Mouse (Mus musculus) stomach, postnatal 0 days (tissue): Measurements from ENCODE around the gene Sec23a. TPM values are rescaled to one million over a fixed set of nuclear protein-coding genes. Genes with fewer than 3 reads are reported as not detected.

Experiments used
- ATAC-seq: fragments of 200-750 bp; cut with Nextera tagmentation; 2 replicates; pipeline ENCODE4 v1.8.0; 2017; ENCODE audit not compliant: low FRiP score, low TSS enrichment
- DNase-seq: peaks from one replicate; pipeline ENCODE4 v3.0.0-alpha.2; 2016; ENCODE audit warnings: low spot score
- H3K27ac ChIP-seq: fragments of 300-500 bp; sonication (generic); replicated peaks from 2 replicates; pipeline ENCODE4 v1.5.1; 2014; ENCODE audit warnings: mild to moderate bottlenecking, control low read depth
- H3K27me3 ChIP-seq: fragments of 300-500 bp; sonication (generic); 2 replicates; pipeline ENCODE4 v1.6.1; 2014; ENCODE audit warnings: low read length; ENCODE audit not compliant: control insufficient read depth, insufficient read depth
- H3K36me3 ChIP-seq: fragments of 300-500 bp; sonication (generic); 2 replicates; pipeline ENCODE4 v1.6.1; 2014; ENCODE audit warnings: low read length, mixed read lengths; ENCODE audit not compliant: control insufficient read depth, insufficient read depth
- H3K4me1 ChIP-seq: fragments of 300-500 bp; sonication (generic); replicated peaks from 2 replicates; pipeline ENCODE4 v1.6.1; 2014; ENCODE audit warnings: antibody characterized with exemption; ENCODE audit not compliant: control insufficient read depth, insufficient read depth
- H3K4me2 ChIP-seq: fragments of 300-500 bp; sonication (generic); replicated peaks from 2 replicates; pipeline ENCODE4 v1.6.1; 2014; ENCODE audit warnings: low read depth, mild to moderate bottlenecking, control low read depth, moderate library complexity
- H3K4me3 ChIP-seq: fragments of 300-500 bp; sonication (generic); 2 replicates; pipeline ENCODE4 v1.5.1; 2014; ENCODE audit warnings: low read depth, low read length, control low read depth
- H3K9ac ChIP-seq: fragments of 300-500 bp; sonication (generic); 2 replicates; pipeline ENCODE4 v1.6.1; 2014; ENCODE audit warnings: mild to moderate bottlenecking, low read length, control low read depth, mixed read lengths
- H3K9me3 ChIP-seq: fragments of 300-500 bp; sonication (generic); 2 replicates; pipeline ENCODE4 v1.6.1; 2016; ENCODE audit warnings: low read length; ENCODE audit not compliant: control insufficient read depth
- CTCF ChIP-seq: IDR thresholded peaks from 2 replicates; pipeline ENCODE4 v1.5.1; 2016; ENCODE audit warnings: antibody characterized with exemption, low read depth, mild to moderate bottlenecking, moderate library complexity
- EP300 ChIP-seq: optimal IDR thresholded peaks from 2 replicates; pipeline ENCODE3; 2016; ENCODE audit warnings: antibody characterized with exemption
- WGBS: fragments of 180-500 bp; shearing (Covaris S2); extraction: QIAGEN DNeasy Blood & Tissue Kit; methylation state at CpG from one replicate; pipeline ENCODE4 v1.1.7; 2014; 5-methylcytosine and 5-hydroxymethylcytosine counted together
- polyA plus RNA-seq: library from polyadenylated mRNA; unstranded; fragments of >200 nt; fragmentation: Nextera tagmentation; extraction: Ambion mirVana; gene quantifications from 2 replicates; pipeline ENCODE4 v1.2.1, GENCODE M21; 2015

Gene Sec23a
- polyA plus RNA-seq, 1 experiment from 2014 or later = 33.7 TPM

DNA sequence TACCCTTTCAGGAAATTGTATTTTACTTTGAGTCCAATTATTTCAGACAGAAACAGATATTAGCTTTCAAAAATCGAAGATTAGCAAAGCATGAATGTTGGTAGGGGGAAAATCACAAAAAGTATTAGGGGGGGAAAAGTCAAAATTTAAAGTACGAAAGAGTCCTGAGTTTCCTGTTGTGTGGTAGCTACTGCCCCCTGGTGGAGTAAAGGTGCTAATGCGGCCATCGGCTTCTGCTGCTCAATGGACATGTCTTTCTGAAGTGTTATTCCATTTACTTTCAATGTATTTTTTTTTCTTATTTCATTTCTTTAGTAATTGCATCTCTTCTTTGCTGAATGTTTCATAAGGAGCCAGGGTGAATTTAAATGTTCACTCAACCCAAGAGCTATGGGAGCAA, 64.6 kb downstream of the Sec23a start:
- WGBS = 14% methylated on average over 4 of the region's 4 CpGs
- TF ChIP-seq EP300 (no peak), CTCF (peak; percentile 87)
- Histone ChIP-seq H3K4me3 (no peak overlapping the region), H3K27ac (no peak overlapping the region), H3K4me1 (no peaks in the 10 kb centered on the region), H3K9ac (no peak overlapping the region), H3K27me3 (no peaks in the 10 kb centered on the region), H3K36me3 (no peaks in the 10 kb centered on the region), H3K9me3 (no peaks in the 10 kb centered on the region), H3K4me2 (no peak overlapping the region)
- ATAC-seq (no peak), DNase-seq (peak; percentile 54)

DNA sequence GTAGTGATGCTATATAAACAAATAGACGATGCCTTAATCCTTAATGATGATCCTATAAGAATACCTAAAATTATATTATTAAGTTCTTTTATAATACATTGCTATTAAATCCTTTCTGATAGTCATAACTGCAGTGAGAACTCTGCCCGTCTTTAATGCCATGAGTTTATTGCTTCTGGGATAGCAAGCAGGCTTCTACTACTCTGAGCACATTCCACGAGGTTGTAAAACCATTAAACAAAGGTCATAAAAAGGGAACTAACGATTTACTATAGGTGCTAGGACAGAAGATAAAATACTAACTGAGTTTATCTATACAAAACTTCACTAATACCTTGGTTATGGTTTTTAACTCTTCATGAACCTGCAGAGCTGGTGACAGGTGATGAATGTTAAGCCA, 69.3 kb downstream of the Sec23a start:
- no peaks in the 10 kb centered on the region for H3K27me3 ChIP-seq
- no peak for ATAC-seq
- H3K4me1 ChIP-seq = no peaks in the 10 kb centered on the region
- no peak for TF ChIP-seq CTCF
- no peak for TF ChIP-seq EP300
- no peak for DNase-seq
- no peak overlapping the region for H3K4me2 ChIP-seq
- H3K4me3 ChIP-seq = no peak overlapping the region
- H3K9ac ChIP-seq = no peak overlapping the region
- WGBS = 61% methylated on average over 4 of the region's 4 CpGs
- no peaks in the 10 kb centered on the region for H3K9me3 ChIP-seq
- no peaks in the 10 kb centered on the region for H3K36me3 ChIP-seq
- H3K27ac ChIP-seq = no peak overlapping the region

DNA sequence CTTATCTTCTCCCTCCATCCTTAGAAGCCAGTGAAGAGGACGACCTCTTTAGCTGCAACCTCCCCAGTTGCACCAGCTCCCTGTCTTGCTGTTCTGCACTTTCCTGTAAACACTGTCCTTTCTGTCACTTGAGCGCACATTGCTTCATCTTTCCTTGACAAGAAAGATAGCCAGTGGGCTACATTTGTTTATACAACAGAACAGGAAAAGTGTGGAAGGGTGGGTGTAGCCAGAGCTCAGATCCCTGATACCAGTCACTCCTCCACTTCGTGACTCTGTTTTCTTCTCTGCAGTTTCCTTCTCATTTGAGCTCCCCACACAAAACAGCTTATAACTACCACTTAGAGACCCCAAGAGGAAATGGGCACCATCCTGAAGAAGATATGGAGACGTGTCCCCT, 77.2 kb downstream of the Sec23a start:
- Histone ChIP-seq H3K27me3 (no peaks in the 10 kb centered on the region), H3K36me3 (no peaks in the 10 kb centered on the region), H3K27ac (no peak overlapping the region), H3K9me3 (no peaks in the 10 kb centered on the region), H3K4me1 (no peaks in the 10 kb centered on the region), H3K4me2 (no peak overlapping the region), H3K4me3 (no peak overlapping the region), H3K9ac (no peak overlapping the region)
- TF ChIP-seq CTCF (no peak), EP300 (no peak)
- DNase-seq = no peak
- 39% methylated on average over 4 of the region's 4 CpGs for WGBS
- ATAC-seq = no peak

DNA sequence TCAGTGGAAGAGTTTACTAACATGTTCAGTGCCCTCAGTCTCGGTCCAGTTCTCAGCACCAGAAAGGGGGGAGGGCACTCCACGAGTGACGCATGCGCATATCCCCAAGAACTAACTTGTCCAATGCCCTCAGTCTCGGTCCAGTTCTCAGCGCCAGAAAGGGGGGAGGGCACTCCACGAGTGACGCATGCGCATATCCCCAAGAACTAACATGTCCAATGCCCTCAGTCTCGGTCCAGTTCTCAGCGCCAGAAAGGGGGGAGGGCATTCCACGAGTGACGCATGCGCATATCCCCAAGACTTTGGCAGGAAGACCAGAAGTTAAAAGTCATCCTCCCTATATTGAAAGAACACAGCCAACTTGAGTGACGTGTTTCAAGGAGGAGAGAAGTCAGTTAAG, 86.8 kb downstream of the Sec23a start:
- Histone ChIP-seq H3K9me3 (no peaks in the 10 kb centered on the region), H3K4me2 (no peak overlapping the region), H3K4me3 (no peak overlapping the region), H3K27ac (no peak overlapping the region), H3K36me3 (no peaks in the 10 kb centered on the region), H3K27me3 (no peaks in the 10 kb centered on the region), H3K9ac (no peak overlapping the region), H3K4me1 (no peaks in the 10 kb centered on the region)
- no peak for TF ChIP-seq CTCF
- TF ChIP-seq EP300 = no peak
- 88% methylated on average over 15 of the region's 15 CpGs for WGBS
- DNase-seq (no peak), ATAC-seq (no peak)

DNA sequence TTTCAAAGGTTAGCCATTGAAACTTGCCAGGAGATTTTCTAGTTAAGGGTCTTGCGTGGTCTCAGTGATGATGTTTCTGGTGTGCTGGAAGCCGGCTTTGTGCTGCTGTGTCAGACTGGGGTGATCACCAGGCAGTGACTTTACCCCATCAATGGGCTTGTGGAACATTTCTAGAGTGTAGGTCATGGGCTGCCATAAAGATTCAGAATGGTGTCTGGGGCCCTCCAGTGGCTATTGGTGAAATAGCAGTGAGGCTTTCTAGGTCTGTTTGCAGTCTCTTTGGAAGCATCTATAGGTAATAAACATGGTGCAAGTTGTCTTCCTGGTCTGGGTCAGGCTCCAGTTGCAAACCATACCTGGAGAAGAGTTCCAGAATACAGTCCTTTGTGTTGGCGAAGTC, 87.8 kb downstream of the Sec23a start:
- Histone ChIP-seq H3K36me3 (no peaks in the 10 kb centered on the region), H3K9me3 (no peaks in the 10 kb centered on the region), H3K4me2 (no peak overlapping the region), H3K9ac (no peak overlapping the region), H3K4me3 (no peak overlapping the region), H3K4me1 (no peaks in the 10 kb centered on the region), H3K27me3 (no peaks in the 10 kb centered on the region), H3K27ac (no peak overlapping the region)
- peak; percentile 76 for TF ChIP-seq CTCF
- no peak for TF ChIP-seq EP300
- peak; percentile 26 for DNase-seq
- 74% methylated on average over 3 of the region's 3 CpGs for WGBS
- ATAC-seq = no peak

DNA sequence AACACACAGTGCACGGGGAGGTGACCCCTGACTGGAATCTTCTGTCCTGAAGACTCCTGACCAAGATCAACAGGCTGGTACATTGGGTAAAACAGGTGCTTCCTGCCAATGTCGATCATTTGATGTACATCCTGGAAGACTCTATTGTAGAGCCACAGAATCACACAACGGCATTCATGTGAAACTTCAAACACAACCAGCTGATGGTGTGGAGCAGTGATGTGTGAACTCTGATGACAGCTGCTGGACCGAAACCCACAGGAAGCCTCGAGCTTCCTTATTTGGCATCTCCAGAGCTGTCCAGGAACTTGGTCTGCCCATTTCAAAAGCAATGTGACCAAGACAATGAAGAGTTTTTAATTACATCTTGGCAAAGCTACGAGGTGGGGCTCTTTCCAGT, 91.0 kb downstream of the Sec23a start:
- Histone ChIP-seq H3K9ac (no peak overlapping the region), H3K27me3 (no peaks in the 10 kb centered on the region), H3K27ac (no peak overlapping the region), H3K4me2 (no peak overlapping the region), H3K9me3 (no peaks in the 10 kb centered on the region), H3K4me1 (no peaks in the 10 kb centered on the region), H3K36me3 (no peaks in the 10 kb centered on the region), H3K4me3 (no peak overlapping the region)
- no peak for ATAC-seq
- no peak for TF ChIP-seq EP300
- TF ChIP-seq CTCF = no peak
- no peak for DNase-seq
- 66% methylated on average over 6 of the region's 6 CpGs for WGBS
